Mouse (Mus musculus): Measurements from ENCODE around the gene Mkrn1.
"Not testable (repeated sequence)": the region's sequence is repeated elsewhere in the genome, so short reads cannot be mapped to it uniquely, and the experiment has no call there.

Mkrn1 gene

GRCm38 (mm10) chr6:39430722-39431121 lies 10.5 kb upstream of the Mkrn1 start:
- no peak for DNase-seq (ENCODE audit: low read depth, low spot score)

- no peak for DNase-seq (ENCODE audit: low read depth, low spot score)
Measured at GRCm38 (mm10) chr6:39429007-39429788, 8.9 kb upstream of the Mkrn1 start.

- DNase-seq (ENCODE audit: low read depth, low spot score): no peak
Measured at GRCm38 (mm10) chr6:39427276-39428003, 7.2 kb upstream of the Mkrn1 start.

GRCm38 (mm10) chr6:39426725-39427124 lies 6.5 kb upstream of the Mkrn1 start:
- no peak for DNase-seq (ENCODE audit: low read depth, low spot score)

GRCm38 (mm10) chr6:39425181-39425580 lies 4.9 kb upstream of the Mkrn1 start:
- no peak for DNase-seq (ENCODE audit: low read depth, low spot score)

- DNase-seq (ENCODE audit: low read depth, low spot score): no peak
Measured at GRCm38 (mm10) chr6:39423686-39424085, 3.4 kb upstream of the Mkrn1 start.

GRCm38 (mm10) chr6:39423130-39423551 lies 2.9 kb upstream of the Mkrn1 start:
- no peak for DNase-seq (ENCODE audit: low read depth, low spot score)

GRCm38 (mm10) chr6:39420867-39421266 lies 605 bp upstream of the Mkrn1 start:
- DNase-seq (ENCODE audit: low read depth, low spot score): no peak

GRCm38 (mm10) chr6:39419386-39419850 lies 844 bp downstream of the Mkrn1 start:
- DNase-seq (ENCODE audit: low read depth, low spot score): no peak

- not testable (repeated sequence) for DNase-seq (ENCODE audit: low read depth, low spot score)
Measured at GRCm38 (mm10) chr6:39416654-39417053, 3.6 kb downstream of the Mkrn1 start.

GRCm38 (mm10) chr6:39415762-39416161 lies 4.5 kb downstream of the Mkrn1 start:
- DNase-seq (ENCODE audit: low read depth, low spot score): no peak

- DNase-seq (ENCODE audit: low read depth, low spot score): no peak
Measured at GRCm38 (mm10) chr6:39414106-39414505, 6.2 kb downstream of the Mkrn1 start.

- no peak for DNase-seq (ENCODE audit: low read depth, low spot score)
Measured at GRCm38 (mm10) chr6:39406480-39406879, 13.8 kb downstream of the Mkrn1 start.

GRCm38 (mm10) chr6:39403136-39403535 lies 17.1 kb downstream of the Mkrn1 start:
- no peak for DNase-seq (ENCODE audit: low read depth, low spot score)

- DNase-seq (ENCODE audit: low read depth, low spot score): no peak
Measured at GRCm38 (mm10) chr6:39400343-39400742, 19.9 kb downstream of the Mkrn1 start.

GRCm38 (mm10) chr6:39398342-39398741 lies 21.9 kb downstream of the Mkrn1 start:
- DNase-seq (ENCODE audit: low read depth, low spot score): no peak

GRCm38 (mm10) chr6:39397046-39397445 lies 23.2 kb downstream of the Mkrn1 start:
- DNase-seq (ENCODE audit: low read depth, low spot score): no peak

- no peak for DNase-seq (ENCODE audit: low read depth, low spot score)
Measured at GRCm38 (mm10) chr6:39395916-39396315, 24.3 kb downstream of the Mkrn1 start.

- DNase-seq (ENCODE audit: low read depth, low spot score): no peak
Measured at GRCm38 (mm10) chr6:39395471-39395870, 24.8 kb downstream of the Mkrn1 start.

- no peak for DNase-seq (ENCODE audit: low read depth, low spot score)
Measured at GRCm38 (mm10) chr6:39389988-39390387, 30.3 kb downstream of the Mkrn1 start.

GRCm38 (mm10) chr6:39381125-39381880 lies 39.0 kb downstream of the Mkrn1 start, which contains the start of gene Rab19:
TSS of gene Rab19 (plus strand) at chr6:39381175.
- DNase-seq (ENCODE audit: low read depth, low spot score): no peak

- DNase-seq (ENCODE audit: low read depth, low spot score): no peak
Measured at GRCm38 (mm10) chr6:39380276-39380675, 40.0 kb downstream of the Mkrn1 start.
